Mouse (Mus musculus) midbrain, embryonic 16.5 days (tissue): ENCODE measurements at regions not wholly inside any gene's neighbourhood (a gene's known extent, or its start where the extent isn't known, plus 50 kb on each side); places are given as distances from the start of the nearest gene placed in this dataset.

ENCODE experiments used
- ATAC-seq: fragments of 200-750 bp; cut with Nextera tagmentation; 2 replicates; pipeline ENCODE4 v1.8.0; 2017; ENCODE audit warnings: moderate TSS enrichment
- H3K27ac ChIP-seq: fragments of 300-500 bp; sonication (generic); 2 replicates; pipeline ENCODE4 v1.5.1; 2014; ENCODE audit warnings: mild to moderate bottlenecking, low read length, mixed read lengths
- H3K27me3 ChIP-seq: fragments of 300-500 bp; sonication (generic); 2 replicates; pipeline ENCODE4 v1.6.1; 2014; ENCODE audit warnings: low read depth, low read length, mixed read lengths; ENCODE audit not compliant: control insufficient read depth, insufficient read depth
- H3K36me3 ChIP-seq: fragments of 300-500 bp; sonication (generic); 2 replicates; pipeline ENCODE4 v1.6.1; 2014; ENCODE audit warnings: mild to moderate bottlenecking, low read length, moderate library complexity, mixed read lengths; ENCODE audit not compliant: control insufficient read depth, insufficient read depth
- H3K4me1 ChIP-seq: fragments of 300-500 bp; sonication (generic); 2 replicates; pipeline ENCODE4 v1.6.1; 2014; ENCODE audit warnings: mild to moderate bottlenecking, low read length, mixed read lengths; ENCODE audit not compliant: control insufficient read depth, insufficient read depth
- H3K4me2 ChIP-seq: fragments of 300-500 bp; sonication (generic); 2 replicates; pipeline ENCODE4 v1.6.1; 2014; ENCODE audit warnings: mild to moderate bottlenecking, low read length, mixed read lengths
- H3K4me3 ChIP-seq: fragments of 300-500 bp; sonication (generic); 2 replicates; pipeline ENCODE4 v1.5.1; 2014; ENCODE audit warnings: low read depth, mild to moderate bottlenecking, low read length, moderate library complexity, mixed read lengths
- H3K9ac ChIP-seq: fragments of 300-500 bp; sonication (generic); 2 replicates; pipeline ENCODE4 v1.6.1; 2014; ENCODE audit warnings: low read depth, low read length, mixed read lengths
- H3K9me3 ChIP-seq: fragments of 300-500 bp; sonication (generic); replicated peaks from 2 replicates; pipeline ENCODE4 v1.6.1; 2014; ENCODE audit warnings: mild to moderate bottlenecking, low read length, mixed read lengths; ENCODE audit not compliant: control insufficient read depth, poor library complexity, severe bottlenecking
- WGBS: fragments of 180-500 bp; shearing (Covaris S2); extraction: QIAGEN DNeasy Blood & Tissue Kit; methylation state at CpG from one replicate; pipeline ENCODE4 v1.1.7; 2014; 5-methylcytosine and 5-hydroxymethylcytosine counted together

DNA sequence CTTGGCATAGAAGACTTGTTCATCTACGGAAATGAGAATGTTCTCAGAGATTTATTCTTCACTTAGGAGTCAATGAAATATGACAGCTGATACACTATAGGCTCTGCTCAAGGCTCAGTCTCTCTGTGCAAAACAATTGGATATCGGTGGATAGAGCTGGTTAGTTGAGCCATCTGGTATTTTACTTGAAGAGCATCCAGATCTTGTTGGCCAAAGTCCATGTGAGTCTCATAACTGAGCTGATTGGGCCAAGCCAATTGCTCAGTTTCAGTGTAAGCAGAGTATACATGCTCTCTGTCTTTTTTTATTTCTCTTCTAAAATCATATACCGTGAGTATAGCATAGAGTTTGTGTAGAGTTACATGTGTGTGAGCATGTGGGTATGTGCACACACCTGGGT, 166.3 kb downstream of the Zfp365 start:
- no peak overlapping the region for H3K4me2 ChIP-seq
- 85% methylated on average over 3 of the region's 3 CpGs for WGBS
- no peaks in the 10 kb centered on the region for H3K36me3 ChIP-seq
- ATAC-seq = no peak
- H3K4me3 ChIP-seq = no peak overlapping the region
- H3K9me3 ChIP-seq = no peaks in the 10 kb centered on the region
- no peak overlapping the region for H3K9ac ChIP-seq
- no peaks in the 10 kb centered on the region for H3K27me3 ChIP-seq
- no peak overlapping the region for H3K27ac ChIP-seq
- H3K4me1 ChIP-seq = no peaks in the 10 kb centered on the region

DNA sequence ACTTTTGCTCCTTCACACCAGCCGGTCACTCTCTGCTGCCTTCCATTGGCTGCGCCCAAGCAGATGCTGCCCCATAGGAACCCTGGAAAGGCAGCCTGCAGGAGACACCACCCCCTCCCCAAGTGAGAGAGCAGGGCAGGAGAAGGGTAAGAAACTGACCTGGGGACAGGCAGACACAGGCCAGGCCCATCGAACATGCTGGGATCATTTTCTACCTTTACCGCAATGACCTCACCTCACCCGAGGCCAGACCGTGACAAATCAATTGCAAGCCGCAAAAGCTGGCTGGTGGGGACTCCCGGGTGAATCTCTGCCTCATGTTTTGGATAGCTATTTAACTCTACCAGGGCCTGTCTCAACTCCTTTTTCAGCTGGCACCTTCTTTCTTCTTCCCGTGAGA, 168.9 kb downstream of the Zfp365 start:
- Histone ChIP-seq H3K9ac (no peak overlapping the region), H3K36me3 (no peaks in the 10 kb centered on the region), H3K9me3 (no peaks in the 10 kb centered on the region), H3K4me3 (no peak overlapping the region), H3K27me3 (no peaks in the 10 kb centered on the region), H3K27ac (no peak overlapping the region), H3K4me1 (no peaks in the 10 kb centered on the region), H3K4me2 (no peak overlapping the region)
- WGBS = 64% methylated on average over 9 of the region's 9 CpGs
- ATAC-seq = no peak

DNA sequence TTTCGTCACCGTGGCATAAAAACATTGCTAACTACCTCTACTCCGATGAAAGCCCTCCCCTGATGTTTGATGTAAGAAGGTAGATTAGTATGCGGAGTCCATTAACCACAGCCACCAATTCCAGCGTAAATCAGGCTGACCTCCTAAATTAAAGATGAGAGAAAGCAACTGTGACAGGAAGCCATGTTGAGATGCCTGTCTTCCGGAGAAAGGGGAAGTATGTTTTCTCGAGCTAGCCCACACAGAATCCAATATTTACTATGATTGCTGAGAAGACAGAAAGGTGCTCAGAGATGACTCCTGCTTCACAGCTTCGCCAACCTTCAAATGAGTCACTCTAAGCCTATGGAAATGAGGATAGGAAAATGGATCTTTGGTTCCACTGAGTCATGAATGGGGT, 169.6 kb downstream of the Zfp365 start:
- Histone ChIP-seq H3K9ac (no peak overlapping the region), H3K9me3 (no peaks in the 10 kb centered on the region)
- ATAC-seq = no peak

DNA sequence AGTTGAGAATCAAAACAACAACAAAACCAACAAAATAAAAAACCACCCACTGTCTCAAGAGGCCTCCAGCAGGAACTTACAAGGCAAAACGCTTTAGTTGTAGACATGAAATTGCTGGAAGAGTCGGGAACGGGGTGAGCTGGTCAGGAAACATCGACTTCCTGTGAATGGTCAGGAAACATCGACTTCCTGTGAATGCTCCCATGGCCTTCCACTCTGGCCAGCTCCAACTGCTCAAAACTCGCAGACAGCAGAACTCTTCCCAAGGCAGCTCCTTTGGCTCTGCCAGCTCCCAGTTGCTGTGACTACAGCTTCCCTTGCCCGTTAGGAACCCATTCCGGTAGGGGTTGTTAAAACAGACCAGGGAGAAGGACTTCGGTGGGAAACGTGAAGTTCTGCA, 170.2 kb downstream of the Zfp365 start:
- Histone ChIP-seq H3K9ac (no peak overlapping the region), H3K36me3 (no peaks in the 10 kb centered on the region), H3K4me2 (no peak overlapping the region), H3K4me3 (no peak overlapping the region), H3K9me3 (no peaks in the 10 kb centered on the region), H3K27ac (no peak overlapping the region), H3K27me3 (no peaks in the 10 kb centered on the region), H3K4me1 (no peaks in the 10 kb centered on the region)
- WGBS = 91% methylated on average over 10 of the region's 10 CpGs
- no peak for ATAC-seq

More for the DNA sequence above, 169.6 kb downstream of the Zfp365 start:
- Histone ChIP-seq H3K27ac (no peak overlapping the region), H3K4me3 (no peak overlapping the region), H3K27me3 (no peaks in the 10 kb centered on the region), H3K4me1 (no peaks in the 10 kb centered on the region), H3K36me3 (no peaks in the 10 kb centered on the region), H3K4me2 (no peak overlapping the region)
- WGBS = 82% methylated on average over 8 of the region's 8 CpGs

DNA sequence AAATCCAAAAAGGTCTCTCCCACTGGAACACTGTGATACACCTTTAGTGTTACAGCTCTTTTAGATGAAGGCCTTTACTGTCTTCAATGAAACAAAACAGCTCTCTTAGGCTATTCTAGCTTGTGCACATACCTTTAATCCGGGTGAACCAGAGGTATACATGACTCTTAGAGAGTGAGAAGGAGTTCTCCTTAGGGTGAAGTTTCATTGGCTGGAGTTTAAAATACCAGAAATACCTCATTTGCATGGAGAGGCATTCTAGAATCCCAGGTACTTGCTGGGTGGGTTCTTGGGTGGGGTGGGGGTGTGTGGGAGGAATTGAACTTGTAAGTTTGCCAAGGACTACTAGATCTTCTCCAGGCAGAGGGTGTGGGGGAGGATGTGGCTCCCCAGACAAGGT, 173.3 kb downstream of the Zfp365 start:
- H3K36me3 ChIP-seq = no peaks in the 10 kb centered on the region
- no peak overlapping the region for H3K4me3 ChIP-seq
- no peak overlapping the region for H3K27ac ChIP-seq
- H3K27me3 ChIP-seq = no peaks in the 10 kb centered on the region
- H3K9me3 ChIP-seq = no peaks in the 10 kb centered on the region
- H3K4me1 ChIP-seq = no peaks in the 10 kb centered on the region
- ATAC-seq = no peak
- H3K9ac ChIP-seq = no peak overlapping the region
- no peak overlapping the region for H3K4me2 ChIP-seq
- WGBS = 68% methylated on average over 1 of the region's 1 CpGs

DNA sequence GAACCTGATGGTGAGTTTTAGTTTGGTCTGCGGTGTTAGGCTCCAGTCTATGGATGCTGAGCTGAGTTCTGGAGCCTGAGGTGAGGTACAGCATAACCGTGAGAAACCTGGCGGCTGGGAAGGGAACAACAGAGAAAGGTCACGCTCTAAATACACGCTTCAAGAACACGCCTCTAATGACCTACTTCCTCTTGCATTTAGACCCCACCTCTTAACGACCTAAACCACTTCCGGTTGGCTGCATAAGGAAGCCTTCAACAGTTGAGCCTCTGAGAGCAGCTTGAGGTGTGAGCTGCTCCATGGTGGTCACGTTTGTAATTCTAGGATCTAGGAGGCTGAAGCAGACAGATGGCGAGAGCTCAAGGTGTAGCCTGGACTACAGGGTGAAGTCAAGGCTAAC, 175.8 kb downstream of the Zfp365 start:
- H3K9me3 ChIP-seq = no peaks in the 10 kb centered on the region
- no peaks in the 10 kb centered on the region for H3K36me3 ChIP-seq
- no peak for ATAC-seq
- no peak overlapping the region for H3K9ac ChIP-seq
- no peaks in the 10 kb centered on the region for H3K27me3 ChIP-seq
- H3K4me2 ChIP-seq = no peak overlapping the region
- no peak overlapping the region for H3K4me3 ChIP-seq
- no peaks in the 10 kb centered on the region for H3K4me1 ChIP-seq
- no peak overlapping the region for H3K27ac ChIP-seq
- 91% methylated on average over 10 of the region's 10 CpGs for WGBS

DNA sequence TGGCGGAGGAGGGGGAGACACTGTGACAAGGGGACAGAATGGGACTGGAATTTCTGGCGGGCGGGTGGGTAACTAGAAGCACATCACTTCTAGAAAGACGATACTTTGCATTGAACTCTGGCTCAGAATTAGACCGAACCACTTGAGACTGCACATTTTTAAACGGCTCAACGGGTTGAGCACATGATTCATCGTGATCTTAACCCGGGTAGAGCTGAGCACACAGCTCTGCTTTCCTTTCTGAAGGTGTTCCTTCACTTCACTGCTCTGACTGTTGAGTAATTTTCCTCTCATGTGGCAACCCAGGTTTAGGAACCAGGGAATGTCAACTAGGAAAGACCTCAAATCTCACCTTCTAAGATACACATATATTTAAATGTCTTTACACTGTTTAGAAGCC, 180.9 kb downstream of the Zfp365 start:
- H3K4me2 ChIP-seq = no peak overlapping the region
- no peaks in the 10 kb centered on the region for H3K27me3 ChIP-seq
- ATAC-seq = no peak
- H3K4me3 ChIP-seq = no peak overlapping the region
- no peaks in the 10 kb centered on the region for H3K36me3 ChIP-seq
- H3K9me3 ChIP-seq = no peaks in the 10 kb centered on the region
- H3K4me1 ChIP-seq = no peaks in the 10 kb centered on the region
- no peak overlapping the region for H3K27ac ChIP-seq
- WGBS = 76% methylated on average over 9 of the region's 9 CpGs
- H3K9ac ChIP-seq = no peak overlapping the region

DNA sequence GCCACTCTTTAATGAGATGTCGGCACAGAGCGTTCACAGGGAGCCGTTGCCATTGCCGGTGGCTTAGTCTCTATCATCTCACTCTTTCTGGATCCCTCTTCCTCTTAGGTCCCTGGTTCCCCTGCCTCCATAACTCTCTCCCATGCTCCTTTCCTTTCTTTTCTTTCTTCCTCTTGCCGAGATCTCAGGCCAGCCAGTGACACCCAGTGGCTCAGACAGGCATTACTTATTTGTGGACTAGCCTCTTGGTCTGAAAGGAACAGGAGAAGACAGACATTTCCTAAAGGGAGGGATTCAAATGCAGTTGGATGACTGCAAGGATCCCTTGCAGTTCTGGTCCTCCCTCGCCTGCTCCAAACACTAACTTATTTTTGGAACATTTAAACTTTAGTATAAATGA, 180.5 kb upstream of the Ado start:
- Histone ChIP-seq H3K4me2 (no peak overlapping the region), H3K4me3 (no peak overlapping the region), H3K9me3 (no peaks in the 10 kb centered on the region), H3K27ac (no peak overlapping the region), H3K4me1 (no peaks in the 10 kb centered on the region), H3K9ac (no peak overlapping the region), H3K27me3 (no peaks in the 10 kb centered on the region), H3K36me3 (no peaks in the 10 kb centered on the region)
- no peak for ATAC-seq
- 41% methylated on average over 6 of the region's 6 CpGs for WGBS

DNA sequence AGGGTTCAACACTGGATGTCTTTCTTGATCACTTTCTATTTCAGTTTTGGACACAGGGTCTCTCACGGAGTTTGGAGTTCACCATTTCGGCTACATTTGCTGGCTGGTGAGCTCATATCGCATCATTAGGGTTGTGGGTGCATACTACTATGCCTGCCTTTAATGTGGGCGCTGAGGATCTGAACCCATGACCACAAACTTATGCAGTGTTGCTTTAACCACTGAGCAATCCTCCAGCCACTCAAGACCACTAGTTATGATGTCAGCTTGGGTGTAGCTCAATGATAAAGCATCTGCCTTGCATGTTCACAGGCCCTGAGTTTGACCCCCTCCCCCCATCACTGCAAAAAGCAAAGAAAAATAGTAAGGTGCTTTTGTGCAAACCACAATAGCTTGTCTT, 178.8 kb upstream of the Ado start:
- H3K9ac ChIP-seq = no peak overlapping the region
- H3K9me3 ChIP-seq = no peaks in the 10 kb centered on the region
- H3K27me3 ChIP-seq = no peaks in the 10 kb centered on the region
- 89% methylated on average over 4 of the region's 4 CpGs for WGBS
- H3K4me1 ChIP-seq = no peaks in the 10 kb centered on the region
- H3K4me3 ChIP-seq = no peak overlapping the region
- ATAC-seq = no peak
- no peaks in the 10 kb centered on the region for H3K36me3 ChIP-seq
- no peak overlapping the region for H3K27ac ChIP-seq
- H3K4me2 ChIP-seq = no peak overlapping the region

DNA sequence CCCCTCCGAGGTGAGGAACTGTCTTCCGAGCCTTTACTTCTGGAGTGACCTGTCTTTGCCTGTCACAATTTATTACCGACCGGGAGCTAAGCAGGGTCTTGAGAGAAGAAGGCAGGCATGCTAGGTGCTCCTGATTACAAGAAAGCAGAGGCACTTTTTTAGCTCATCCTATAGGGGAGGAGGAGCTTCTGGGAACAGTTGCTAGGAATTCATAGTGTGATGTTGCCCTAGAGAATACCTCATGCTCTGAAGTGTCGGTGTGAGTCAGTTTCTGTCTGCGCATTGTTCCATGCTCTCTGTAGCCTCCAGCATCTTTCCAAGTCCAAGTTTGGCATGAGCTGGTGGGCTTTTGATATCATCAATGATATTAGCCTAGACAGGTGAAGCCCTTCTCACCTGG, 178.0 kb upstream of the Ado start:
- Histone ChIP-seq H3K4me1 (no peaks in the 10 kb centered on the region), H3K4me3 (no peak overlapping the region), H3K9ac (no peak overlapping the region), H3K4me2 (no peak overlapping the region), H3K27ac (no peak overlapping the region), H3K9me3 (no peaks in the 10 kb centered on the region), H3K27me3 (no peaks in the 10 kb centered on the region), H3K36me3 (no peaks in the 10 kb centered on the region)
- WGBS = 96% methylated on average over 6 of the region's 6 CpGs
- no peak for ATAC-seq
